Mouse (Mus musculus): ENCODE measurements around the gene Ripor2. TPM values are rescaled to one million over a fixed set of nuclear protein-coding genes. Genes with fewer than 3 reads are reported as not detected.

Gene Ripor2
- polyA plus RNA-seq, 2 experiments: 2.1 TPM

GRCm38 (mm10) chr13:24620439-24620838 lies 38.5 kb downstream of the Ripor2 start:
- Histone ChIP-seq H3K9me3 (ENCODE audit: control insufficient read depth, low read length) (no peaks in the 10 kb centered on the region), H3K4me1 (replicated peaks; ENCODE audit: control insufficient read depth in 2 of 2, insufficient read depth in 2 of 2, low read length in 1 of 2) (peaks cover 0 to 4% of the 10 kb centered on the region in 2 experiments; a peak in 2 of 4 replicates), H3K27me3 (ENCODE audit: control insufficient read depth, insufficient read depth, low read length) (no peaks in the 10 kb centered on the region), H3K4me2 (ENCODE audit: low read depth) (no peak overlapping the region), H3K36me3 (replicated peaks; ENCODE audit: control insufficient read depth, insufficient read depth, low read depth) (no peaks in the 10 kb centered on the region), H3K9ac (replicated peaks) (no peak overlapping the region), H3K4me3 (ENCODE audit: insufficient read depth in 1 of 2, low read depth in 2 of 2, low read length in 2 of 2) (no peak overlapping the region), H3K27ac (no peak overlapping the region)
- no peak for DNase-seq (ENCODE audit: low read depth in 3 of 3, low spot score in 3 of 3)
- 56% methylated on average over 6 of the region's 6 CpGs for WGBS (ENCODE audit: insufficient replicate concordance)
- ATAC-seq (ENCODE audit: insufficient read depth): no peak
- TF ChIP-seq EP300 (IDR thresholded peaks at IDR 0.05; ENCODE audit: low read depth): no peak
- TF ChIP-seq CTCF (IDR thresholded peaks at IDR 0.05; ENCODE audit: low read depth): no peak

- no peaks in the 10 kb centered on the region; the same call in 1 of the 2 replicates for H3K27me3 ChIP-seq (ENCODE audit: control insufficient read depth, insufficient read depth, low read length)
- no peak overlapping the region for H3K9ac ChIP-seq (replicated peaks)
- H3K4me3 ChIP-seq (ENCODE audit: insufficient read depth in 1 of 2, low read depth in 2 of 2, low read length in 2 of 2): no peak overlapping the region
- TF ChIP-seq CTCF (IDR thresholded peaks at IDR 0.05; ENCODE audit: low read depth) (no peak), EP300 (IDR thresholded peaks at IDR 0.05; ENCODE audit: low read depth) (no peak)
- H3K4me1 ChIP-seq (replicated peaks; ENCODE audit: control insufficient read depth in 2 of 2, insufficient read depth in 2 of 2, low read length in 1 of 2): peaks cover 0 to 4% of the 10 kb centered on the region in 2 experiments; a peak in 2 of 4 replicates
- 73% methylated on average over 4 of the region's 4 CpGs for WGBS (ENCODE audit: insufficient replicate concordance)
- DNase-seq (ENCODE audit: low read depth in 3 of 3, low spot score in 3 of 3) (no peak), ATAC-seq (ENCODE audit: insufficient read depth) (no peak)
- H3K36me3 ChIP-seq (replicated peaks; ENCODE audit: control insufficient read depth, insufficient read depth, low read depth): no peaks in the 10 kb centered on the region
- no peak overlapping the region for H3K27ac ChIP-seq
- H3K4me2 ChIP-seq (ENCODE audit: low read depth): no peak overlapping the region
- H3K9me3 ChIP-seq (ENCODE audit: control insufficient read depth, low read length): no peaks in the 10 kb centered on the region
Measured at GRCm38 (mm10) chr13:24623631-24624030, 41.6 kb downstream of the Ripor2 start.

- H3K4me3 ChIP-seq (ENCODE audit: insufficient read depth in 1 of 2, low read depth in 2 of 2, low read length in 2 of 2): no peak overlapping the region
- WGBS (ENCODE audit: insufficient replicate concordance): 68% methylated on average over 5 of the region's 5 CpGs
- ATAC-seq (ENCODE audit: insufficient read depth): no peak
Measured at GRCm38 (mm10) chr13:24625071-24625470, 43.1 kb downstream of the Ripor2 start.

GRCm38 (mm10) chr13:24626698-24627436 lies 44.9 kb downstream of the Ripor2 start:
- no peak for ATAC-seq (ENCODE audit: insufficient read depth)
- Histone ChIP-seq H3K27ac (no peak overlapping the region), H3K4me3 (ENCODE audit: insufficient read depth in 1 of 2, low read depth in 2 of 2, low read length in 2 of 2) (no peak overlapping the region), H3K4me2 (ENCODE audit: low read depth) (no peak overlapping the region), H3K9me3 (ENCODE audit: control insufficient read depth, low read length) (no peaks in the 10 kb centered on the region), H3K4me1 (replicated peaks; ENCODE audit: control insufficient read depth in 2 of 2, insufficient read depth in 2 of 2, low read length in 1 of 2) (peaks cover 0 to 6% of the 10 kb centered on the region in 2 experiments; a peak in 2 of 4 replicates), H3K36me3 (replicated peaks; ENCODE audit: control insufficient read depth, insufficient read depth, low read depth) (no peaks in the 10 kb centered on the region), H3K27me3 (ENCODE audit: control insufficient read depth, insufficient read depth, low read length) (no peaks in the 10 kb centered on the region; the same call in 1 of the 2 replicates), H3K9ac (replicated peaks) (no peak overlapping the region)
- no peak for DNase-seq (ENCODE audit: low read depth in 3 of 3, low spot score in 3 of 3)
- no peak for TF ChIP-seq EP300 (IDR thresholded peaks at IDR 0.05; ENCODE audit: low read depth)
- no peak for TF ChIP-seq CTCF (IDR thresholded peaks at IDR 0.05; ENCODE audit: low read depth)
- 80% methylated on average over 6 of the region's 6 CpGs for WGBS (ENCODE audit: insufficient replicate concordance)

More at GRCm38 (mm10) chr13:24625071-24625470, 43.1 kb downstream of the Ripor2 start:
- peaks cover 0 to 4% of the 10 kb centered on the region in 2 experiments; a peak in 2 of 4 replicates for H3K4me1 ChIP-seq (replicated peaks; ENCODE audit: control insufficient read depth in 2 of 2, insufficient read depth in 2 of 2, low read length in 1 of 2)
- no peak overlapping the region for H3K4me2 ChIP-seq (ENCODE audit: low read depth)
- no peak for TF ChIP-seq CTCF (IDR thresholded peaks at IDR 0.05; ENCODE audit: low read depth)
- no peak for TF ChIP-seq EP300 (IDR thresholded peaks at IDR 0.05; ENCODE audit: low read depth)
- H3K36me3 ChIP-seq (replicated peaks; ENCODE audit: control insufficient read depth, insufficient read depth, low read depth): no peaks in the 10 kb centered on the region
- no peak overlapping the region for H3K27ac ChIP-seq
- H3K9me3 ChIP-seq (ENCODE audit: control insufficient read depth, low read length): no peaks in the 10 kb centered on the region
- no peak overlapping the region for H3K9ac ChIP-seq (replicated peaks)
- DNase-seq (ENCODE audit: low read depth in 3 of 3, low spot score in 3 of 3): no peak
- H3K27me3 ChIP-seq (ENCODE audit: control insufficient read depth, insufficient read depth, low read length): no peaks in the 10 kb centered on the region; the same call in 1 of the 2 replicates

- H3K27ac ChIP-seq: no peak overlapping the region
- H3K4me2 ChIP-seq (ENCODE audit: low read depth): no peak overlapping the region
- H3K4me3 ChIP-seq (ENCODE audit: insufficient read depth in 1 of 2, low read depth in 2 of 2, low read length in 2 of 2): no peak overlapping the region
- H3K9ac ChIP-seq (replicated peaks): no peak overlapping the region
- H3K9me3 ChIP-seq (ENCODE audit: control insufficient read depth, low read length): no peaks in the 10 kb centered on the region
- H3K36me3 ChIP-seq (replicated peaks; ENCODE audit: control insufficient read depth, insufficient read depth, low read depth): no peaks in the 10 kb centered on the region
- no peak for DNase-seq (ENCODE audit: low read depth in 3 of 3, low spot score in 3 of 3)
- 65% methylated on average over 4 of the region's 4 CpGs for WGBS (ENCODE audit: insufficient replicate concordance)
- TF ChIP-seq EP300 (IDR thresholded peaks at IDR 0.05; ENCODE audit: low read depth) (no peak), CTCF (IDR thresholded peaks at IDR 0.05; ENCODE audit: low read depth) (no peak)
- ATAC-seq (ENCODE audit: insufficient read depth): no peak
- no peaks in the 10 kb centered on the region; the same call in 1 of the 2 replicates for H3K27me3 ChIP-seq (ENCODE audit: control insufficient read depth, insufficient read depth, low read length)
- H3K4me1 ChIP-seq (replicated peaks; ENCODE audit: control insufficient read depth in 2 of 2, insufficient read depth in 2 of 2, low read length in 1 of 2): peaks cover under 1 to 9% of the 10 kb centered on the region in 2 experiments; a peak in 3 of 4 replicates
Measured at GRCm38 (mm10) chr13:24628192-24628591, 46.2 kb downstream of the Ripor2 start.
